Mouse (Mus musculus) left cerebral cortex, postnatal 4 days (tissue): ENCODE results near the gene Ncapg. TPM values are rescaled to one million over a fixed set of nuclear protein-coding genes. Genes with fewer than 3 reads are reported as not detected.
"Not testable (repeated sequence)": the region's sequence is repeated elsewhere in the genome, so short reads cannot be mapped to it uniquely, and the experiment has no call there.

Source experiments
- DNase-seq: peaks from one replicate; pipeline ENCODE4 v3.0.0-alpha.2; 2022
- intact Hi-C: fragments of 180-260 bp; cut with DNase I; formaldehyde crosslinking; loops from one replicate; pipeline ENCODE4 v1.15.1; 2025
- total RNA-seq, 2 experiments: library from RNA; stranded (reverse); gene quantifications; 2 replicates each; pipeline ENCODE4 v1.2.3; 2021

Gene Ncapg
- 1 to 10 TPM; 3.3 to 4.3 TPM for total RNA-seq

DNA sequence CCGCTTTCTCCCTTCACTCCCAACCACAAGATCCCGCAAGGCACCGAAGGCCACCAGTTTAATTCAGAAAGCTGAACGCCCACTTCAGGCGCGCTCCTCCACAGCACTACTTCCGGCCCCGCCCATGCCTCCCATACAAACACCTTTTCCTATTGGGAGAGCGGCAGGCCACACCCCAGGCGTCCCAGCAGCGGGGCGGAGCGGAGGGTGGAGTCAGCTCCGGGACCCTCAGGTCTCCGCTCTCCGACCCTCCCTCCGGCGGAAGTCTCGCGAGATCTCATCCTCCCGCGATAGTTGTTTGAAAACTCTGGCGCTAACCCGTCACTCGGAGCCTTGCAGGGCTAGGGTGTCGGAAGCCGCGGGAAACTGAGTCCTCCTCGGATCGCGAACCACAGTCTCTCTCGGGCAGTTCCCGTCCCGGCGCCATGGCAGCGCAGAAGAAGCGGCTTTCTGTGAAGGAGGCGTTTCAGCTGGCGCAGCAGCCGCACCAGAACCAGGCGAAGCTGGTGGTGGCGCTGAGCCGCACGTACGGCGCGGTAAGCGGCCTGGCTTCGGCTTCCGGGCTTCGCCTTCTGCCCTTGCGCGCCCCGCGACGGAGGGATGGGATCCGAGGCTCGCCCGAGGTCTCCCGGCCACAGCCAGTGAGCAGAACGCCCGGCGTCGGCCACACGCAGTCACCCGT lies at the start of gene Ncapg:
Gene Ncapg (plus strand): TSS at position 322 of the 682 bp plus-strand sequence.
- intact Hi-C loops = loop anchor here (2.0 to 5.0 kb wide), 3 partner anchors 137 to 678 kb away; no protein-coding TSS in a partner anchor
- peak; percentile 100 for DNase-seq

DNA sequence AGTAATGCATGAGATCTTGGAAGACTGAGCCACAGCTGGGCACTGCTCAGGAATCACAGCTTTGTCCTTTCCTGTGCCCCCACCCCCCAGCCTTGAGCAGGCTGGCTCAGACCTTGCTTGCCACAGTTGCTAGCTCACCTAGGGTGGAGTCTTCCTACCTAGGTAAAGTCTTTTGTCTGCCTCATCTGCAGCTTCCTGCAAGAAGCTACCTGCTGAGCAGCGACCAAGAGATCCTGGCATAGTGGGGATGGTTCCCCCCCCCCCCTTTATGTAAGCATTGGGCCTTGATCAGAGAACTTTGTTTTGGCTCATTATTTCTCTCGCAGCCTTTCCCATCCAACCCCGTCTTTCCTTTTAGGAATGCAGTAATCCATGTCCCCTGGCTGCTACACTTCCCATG lies 48.2 kb upstream of the Ncapg start:
- no peak for DNase-seq
- intact Hi-C loops = no loop called here

DNA sequence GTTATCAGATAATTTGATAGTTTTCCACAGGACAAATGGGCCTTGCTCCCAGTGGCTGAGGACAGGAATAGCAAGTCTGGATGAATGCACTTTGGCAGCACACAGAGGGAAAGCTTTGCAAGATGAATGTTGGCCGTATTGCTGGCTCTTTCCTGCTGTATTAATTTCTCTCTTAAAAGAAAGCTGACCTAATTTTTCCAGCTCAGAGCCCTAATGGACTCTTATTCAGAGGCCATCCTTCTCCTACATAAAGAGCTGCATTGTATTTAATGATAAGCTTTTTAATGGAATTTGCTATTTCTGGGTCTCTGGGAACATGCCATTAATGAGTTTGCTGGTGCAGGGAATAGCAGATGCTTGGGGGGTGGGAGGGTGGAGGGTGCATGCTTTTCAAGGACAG lies 41.9 kb upstream of the Ncapg start:
- intact Hi-C loops = no loop called here
- DNase-seq = no peak

DNA sequence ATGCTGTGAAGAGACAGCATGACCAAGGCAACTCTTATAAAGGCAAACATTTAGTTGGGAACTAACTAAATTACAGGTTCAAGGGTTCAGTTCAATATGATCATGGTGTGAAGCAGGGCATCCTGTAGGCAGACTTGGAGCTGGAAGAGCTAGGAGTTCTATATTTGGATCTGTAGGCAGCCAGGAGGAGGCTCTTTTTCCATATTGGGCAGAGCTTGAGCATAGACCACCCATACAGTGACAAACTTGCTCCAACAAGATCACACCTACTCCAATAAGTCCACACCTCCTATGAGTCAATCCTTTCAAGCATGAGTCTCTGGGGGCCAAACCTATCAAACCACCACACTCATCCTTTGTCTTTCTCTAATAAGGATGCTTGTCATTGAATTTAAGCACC lies 40.2 kb upstream of the Ncapg start:
- no peak for DNase-seq
- intact Hi-C loops = no loop called here

DNA sequence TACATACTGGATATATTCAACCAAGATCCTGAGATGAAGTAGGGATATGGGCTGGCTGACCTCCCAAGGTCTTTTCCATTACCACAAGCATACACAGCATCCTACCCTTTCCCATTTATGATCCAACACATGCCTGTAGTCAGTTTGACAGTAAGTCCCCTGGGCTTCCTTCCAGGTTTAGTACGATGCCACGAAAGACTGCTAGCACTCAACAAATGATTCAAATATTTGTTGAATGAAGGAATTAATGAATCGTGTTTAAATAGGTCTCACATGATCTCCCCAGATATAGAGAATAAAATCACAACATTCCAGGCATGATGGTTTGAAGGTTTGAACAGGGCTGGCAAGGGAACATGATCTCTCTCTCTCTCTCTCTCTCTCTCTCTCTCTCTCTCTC lies 31.3 kb upstream of the Ncapg start:
- intact Hi-C loops = no loop called here
- DNase-seq = no peak

DNA sequence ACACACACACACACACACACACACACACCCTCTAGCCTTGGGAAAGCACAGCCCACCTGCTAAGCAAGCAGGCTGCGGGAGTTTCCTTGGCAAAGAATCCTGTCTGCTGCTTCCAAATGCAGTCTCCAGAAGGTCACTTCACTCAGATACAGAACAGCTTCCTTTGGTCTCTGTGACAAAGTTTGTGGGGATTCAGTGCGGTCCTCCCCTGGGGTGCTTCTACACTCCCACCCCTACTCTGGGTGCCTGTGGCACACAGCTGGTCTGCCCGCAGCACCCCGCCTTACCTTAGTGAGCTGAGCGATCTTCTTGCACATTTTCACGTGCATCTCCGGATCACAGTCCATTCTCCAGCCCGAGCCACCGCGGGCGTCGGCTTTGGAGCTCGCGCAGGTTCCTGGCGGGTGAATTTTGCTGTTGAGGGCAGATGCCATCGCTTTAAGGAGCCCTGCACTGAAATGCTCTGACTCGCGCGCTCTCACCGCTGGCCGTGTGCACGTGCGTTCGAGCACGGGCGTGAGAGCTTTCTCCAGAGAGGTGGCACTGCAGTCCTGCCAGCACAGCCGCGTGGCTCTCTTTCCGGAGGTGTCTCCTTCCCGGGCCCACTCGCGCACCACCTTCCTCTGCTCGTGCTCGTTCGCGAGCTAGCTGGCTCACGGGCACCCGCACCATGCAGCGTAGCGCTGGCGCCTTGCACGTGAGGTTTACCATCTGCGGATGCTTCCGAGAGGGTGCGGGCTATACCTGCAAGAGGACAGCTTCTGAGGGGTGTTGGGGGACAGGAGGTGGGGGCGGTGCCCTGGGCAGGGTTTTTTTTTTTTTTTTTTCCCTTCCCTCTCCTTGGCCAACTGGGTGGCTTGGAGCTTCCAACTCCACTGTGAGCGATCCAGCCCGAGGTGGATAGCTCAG lies 30.7 kb upstream of the Ncapg start, which contains the start of gene Fam184b:
Gene Fam184b (minus strand): TSS at position 809 of the 909 bp plus-strand sequence.
- peak; percentile 65 for DNase-seq
- intact Hi-C loops = no loop called here

DNA sequence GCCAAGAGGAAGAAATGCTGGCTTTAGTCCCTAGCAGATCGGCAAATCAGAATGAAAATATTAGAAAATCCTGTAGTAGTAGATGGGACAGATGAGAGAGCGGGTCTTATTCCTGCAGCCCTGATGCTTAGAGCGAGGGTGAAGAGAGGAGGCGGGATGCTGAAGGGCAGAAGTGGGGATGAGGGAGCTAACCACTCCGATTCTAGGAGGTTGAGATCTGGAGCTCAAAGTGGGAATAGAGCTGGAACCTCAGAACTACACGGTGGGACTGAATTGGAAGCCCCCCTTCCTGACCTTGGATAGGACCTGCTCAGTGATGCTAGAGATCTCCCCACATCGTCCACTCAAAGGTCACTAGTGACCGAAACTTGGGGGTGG lies 30.0 kb upstream of the Ncapg start:
- no peak for DNase-seq
- intact Hi-C loops = no loop called here

DNA sequence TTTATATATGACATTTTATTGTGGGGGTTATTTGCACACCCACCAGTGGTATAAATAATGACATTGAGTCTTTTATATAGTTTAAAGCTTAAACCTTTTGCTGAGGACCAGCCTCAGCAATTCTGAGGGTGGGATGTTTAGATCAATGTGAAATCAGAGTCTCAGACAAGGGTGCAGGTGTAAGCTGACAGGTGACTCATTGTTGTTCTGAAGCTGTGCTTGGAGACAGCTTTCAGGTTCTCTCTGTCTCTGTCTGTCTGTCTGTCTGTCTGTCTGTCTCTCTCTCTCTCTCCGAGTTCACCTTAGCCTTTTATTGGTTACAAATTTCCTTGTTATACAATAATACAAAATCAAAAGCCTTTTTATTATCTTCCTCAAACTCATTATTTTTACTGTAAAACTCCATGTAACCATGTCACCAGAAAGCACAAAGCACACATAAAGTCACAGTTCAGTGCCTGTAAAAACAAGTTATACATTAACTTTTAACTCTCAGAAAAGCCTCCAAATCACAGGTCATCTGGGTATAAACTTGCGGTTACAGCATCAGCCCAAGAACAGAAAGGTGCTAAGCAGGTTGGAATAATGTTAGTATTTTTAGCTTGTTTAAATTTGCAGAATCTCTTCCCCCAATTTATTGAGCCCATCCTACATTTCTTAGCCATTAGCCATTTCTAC lies 18.6 kb upstream of the Ncapg start:
- intact Hi-C loops = no loop called here
- no peak for DNase-seq

DNA sequence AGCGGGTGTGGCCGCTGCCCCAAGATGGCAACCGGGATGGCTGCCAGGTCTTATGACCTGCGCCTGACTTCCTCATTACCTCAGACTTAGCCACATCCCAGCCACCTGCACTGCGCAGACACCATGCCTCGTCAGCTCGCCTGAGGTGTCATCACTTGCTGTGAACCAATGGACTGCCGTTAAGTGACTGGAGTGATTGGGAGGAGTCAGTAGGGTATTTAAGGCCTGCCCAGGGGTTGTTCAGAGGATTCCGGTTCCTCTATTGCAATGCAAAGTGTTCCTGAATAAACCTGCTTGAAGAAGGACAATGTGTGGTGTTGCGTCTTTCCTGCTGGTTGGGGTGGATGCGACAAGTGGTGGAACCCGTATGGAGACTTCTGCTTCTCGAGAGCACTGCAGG lies 11.3 kb upstream of the Ncapg start:
- DNase-seq, intact Hi-C loops: not testable (repeated sequence)

DNA sequence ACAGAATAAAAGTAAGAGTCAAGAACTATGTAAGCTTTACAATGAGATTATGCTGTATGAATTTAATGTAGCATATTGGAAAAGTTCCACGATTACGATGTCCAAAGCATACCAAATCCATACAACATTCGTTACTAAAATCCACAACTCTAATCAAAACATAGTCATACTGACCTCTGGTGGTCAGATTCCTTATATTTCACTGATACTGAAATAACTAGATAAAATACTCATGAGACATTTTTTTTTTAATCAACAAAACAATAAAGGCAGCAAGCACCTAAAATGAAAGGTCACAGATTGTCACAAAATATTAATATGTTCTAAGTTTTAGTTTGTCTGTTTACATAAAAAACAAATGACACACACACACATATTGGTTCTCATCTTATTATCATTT lies 1.4 kb upstream of the Ncapg start:
- no peak for DNase-seq
- intact Hi-C loops = loop anchor here (2.0 to 5.0 kb wide), 2 partner anchors 136 to 194 kb away; no protein-coding TSS in a partner anchor

DNA sequence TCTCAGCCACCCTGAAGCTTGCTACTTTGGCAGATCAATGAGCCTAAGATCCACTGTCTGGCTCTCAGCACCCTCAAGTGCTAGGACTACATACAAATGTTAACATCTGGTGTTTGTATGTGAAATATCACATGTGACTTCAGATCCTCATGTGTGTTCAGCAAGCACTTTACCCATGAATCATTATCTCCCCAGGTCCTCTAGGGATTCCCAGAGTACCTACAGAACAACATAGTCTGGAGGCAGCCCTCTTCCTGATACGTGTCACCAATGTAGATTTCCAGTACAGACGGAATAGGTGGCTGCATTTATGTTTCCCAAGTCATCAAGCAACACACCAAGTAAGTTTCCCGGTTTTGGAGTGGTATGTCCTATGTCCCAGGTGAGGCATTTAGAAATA lies 888 bp upstream of the Ncapg start:
- no peak for DNase-seq
- intact Hi-C loops = loop anchor here (2.0 to 5.0 kb wide), 2 partner anchors 137 to 194 kb away; no protein-coding TSS in a partner anchor

DNA sequence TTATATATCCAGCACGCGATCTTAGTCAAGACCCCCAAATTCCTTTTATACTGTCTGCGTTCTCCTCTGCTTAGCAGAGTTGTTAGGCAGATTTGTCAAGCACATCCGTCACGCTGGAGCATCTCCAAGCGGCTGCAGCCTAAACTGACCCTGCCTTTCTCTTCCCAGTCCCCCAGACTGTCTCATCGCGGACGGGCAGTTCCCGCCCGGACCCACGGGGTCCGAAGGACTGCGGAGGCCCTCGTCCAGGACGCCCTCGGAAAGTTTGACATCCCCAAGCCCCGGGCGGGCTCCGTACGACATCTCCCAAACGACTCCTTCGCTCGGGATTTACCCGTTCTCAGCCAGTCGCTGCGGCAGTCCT lies 503 bp upstream of the Ncapg start:
- no peak for DNase-seq
- intact Hi-C loops = loop anchor here (2.0 to 5.0 kb wide), 2 partner anchors 137 to 194 kb away; no protein-coding TSS in a partner anchor

DNA sequence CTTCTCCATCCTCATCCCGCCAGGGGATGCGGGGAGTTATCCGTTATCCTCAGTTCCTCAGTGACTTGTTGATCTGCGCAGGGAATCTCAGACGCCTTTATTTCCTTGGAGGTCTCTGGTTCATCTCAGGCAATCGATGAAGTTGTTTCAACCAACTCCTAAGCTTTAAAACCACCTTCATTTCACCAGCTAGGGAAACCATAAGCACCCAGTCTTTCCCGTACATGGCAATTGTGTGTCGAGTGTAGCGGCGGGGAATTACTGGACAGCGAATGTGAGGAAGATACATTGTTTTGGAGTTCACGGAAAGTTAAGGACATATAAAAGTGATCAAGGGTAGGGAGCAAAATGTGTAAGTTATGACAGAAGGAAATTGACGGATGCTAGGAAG lies 556 bp downstream of the Ncapg start:
- intact Hi-C loops = loop anchor here (5.0 kb wide), 1 partner anchor 677 kb away; no protein-coding TSS in a partner anchor
- DNase-seq = no peak

DNA sequence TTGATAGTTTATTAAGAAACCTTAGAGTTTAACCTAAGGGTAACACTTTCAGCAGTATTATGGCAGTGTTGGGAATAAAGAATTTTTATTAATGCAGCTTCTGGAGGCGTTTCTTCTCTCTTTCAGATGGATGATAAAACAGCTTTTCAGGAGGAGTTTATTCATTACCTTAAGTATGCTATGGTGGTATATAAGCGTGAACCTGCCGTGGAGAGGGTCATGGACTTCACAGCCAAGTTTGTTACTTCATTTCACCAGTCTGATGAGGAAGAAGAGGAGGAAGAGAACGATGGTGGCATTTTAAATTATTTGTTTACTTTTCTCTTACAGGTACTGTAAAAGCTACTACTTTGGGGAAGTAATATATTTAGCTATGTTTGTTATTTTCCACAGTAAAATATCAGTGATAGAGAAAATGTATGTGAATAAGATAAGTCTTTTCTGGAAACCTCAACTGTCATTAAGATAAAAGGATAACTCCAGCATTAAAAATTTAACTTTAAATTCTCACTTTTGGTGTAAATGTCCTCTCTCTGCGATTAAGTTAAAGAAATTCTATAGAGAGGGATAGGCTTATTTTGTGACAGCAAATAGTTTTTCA lies 1.3 kb downstream of the Ncapg start:
- intact Hi-C loops = loop anchor here (5.0 kb wide), 1 partner anchor 676 kb away; no protein-coding TSS in a partner anchor
- no peak for DNase-seq

DNA sequence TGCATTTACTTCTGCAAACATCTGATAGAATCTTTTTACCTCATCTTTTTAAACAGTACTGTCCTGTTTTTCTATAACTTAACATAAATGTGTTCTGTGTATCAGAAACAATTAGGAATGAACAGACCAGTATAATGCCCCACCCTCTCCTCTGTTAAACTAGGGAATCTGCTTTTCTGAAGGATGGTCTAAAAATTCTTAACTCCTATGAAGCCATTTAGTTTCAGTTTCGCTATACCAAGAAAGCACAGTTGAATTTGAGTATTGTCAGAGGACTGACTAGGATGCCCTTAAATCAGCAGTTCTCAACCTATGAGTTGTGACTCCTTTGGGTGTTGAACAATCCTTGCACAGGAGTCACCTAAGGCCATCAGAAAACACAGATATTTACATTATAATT lies 5.3 kb downstream of the Ncapg start:
- no peak for DNase-seq
- intact Hi-C loops = no loop called here

DNA sequence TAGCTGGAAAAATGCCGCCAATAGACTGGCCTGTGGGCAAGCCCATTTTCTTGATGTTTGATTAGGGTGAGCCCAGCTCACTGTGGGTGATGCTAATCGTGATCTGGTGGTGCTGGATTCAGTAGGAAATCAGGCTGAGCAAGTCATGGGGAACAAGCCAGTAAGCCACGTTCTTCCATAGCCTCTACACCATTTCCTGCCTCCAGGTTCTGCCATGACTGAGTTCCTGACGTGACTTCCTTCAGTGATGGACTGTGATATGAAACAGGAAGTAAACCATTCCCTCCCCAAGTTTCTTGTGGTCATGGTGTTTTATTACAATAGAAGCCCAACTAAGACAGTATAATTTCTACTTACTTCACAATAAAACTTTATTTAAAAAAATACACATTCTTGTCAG lies 7.9 kb downstream of the Ncapg start:
- DNase-seq = no peak
- intact Hi-C loops = no loop called here

DNA sequence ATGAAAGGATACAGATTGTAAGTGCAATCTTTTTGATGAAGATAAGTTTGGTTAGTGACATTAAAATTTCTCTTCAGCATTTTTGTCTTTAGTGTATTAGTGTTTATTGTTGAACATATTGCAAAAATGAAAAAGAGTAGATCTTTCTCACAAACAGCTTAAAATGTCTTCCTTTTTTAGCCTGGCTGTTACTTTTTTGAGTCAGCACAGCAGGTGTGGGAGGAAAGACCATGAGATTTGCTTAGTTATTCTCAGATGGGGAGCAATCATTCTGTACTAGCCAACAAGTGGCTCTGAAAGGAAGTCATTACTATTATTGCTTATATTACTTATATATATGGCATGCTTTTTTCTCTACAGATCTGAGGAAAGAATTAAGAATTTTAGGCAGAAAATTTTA lies 10.2 kb downstream of the Ncapg start:
- intact Hi-C loops = no loop called here
- no peak for DNase-seq

DNA sequence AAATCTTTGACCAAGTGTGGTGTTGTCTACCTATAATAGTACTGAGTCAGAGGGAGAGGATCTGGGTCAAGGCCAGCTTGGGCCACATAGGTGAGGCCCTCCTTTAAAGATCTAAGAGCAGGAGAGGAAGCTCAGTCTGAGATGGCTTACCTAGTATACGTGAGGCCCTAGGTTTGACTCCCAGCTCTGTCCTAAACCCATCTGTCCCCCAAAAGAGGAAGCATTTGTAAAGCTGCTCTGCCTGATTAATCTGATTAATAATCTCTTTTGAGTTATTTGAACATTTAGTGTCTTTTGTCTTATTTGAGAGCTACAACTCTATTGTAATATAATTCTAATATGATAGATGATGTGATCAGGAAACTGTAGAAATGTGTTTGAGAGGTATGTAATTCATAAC lies 13.7 kb downstream of the Ncapg start:
- no peak for DNase-seq
- intact Hi-C loops = no loop called here

DNA sequence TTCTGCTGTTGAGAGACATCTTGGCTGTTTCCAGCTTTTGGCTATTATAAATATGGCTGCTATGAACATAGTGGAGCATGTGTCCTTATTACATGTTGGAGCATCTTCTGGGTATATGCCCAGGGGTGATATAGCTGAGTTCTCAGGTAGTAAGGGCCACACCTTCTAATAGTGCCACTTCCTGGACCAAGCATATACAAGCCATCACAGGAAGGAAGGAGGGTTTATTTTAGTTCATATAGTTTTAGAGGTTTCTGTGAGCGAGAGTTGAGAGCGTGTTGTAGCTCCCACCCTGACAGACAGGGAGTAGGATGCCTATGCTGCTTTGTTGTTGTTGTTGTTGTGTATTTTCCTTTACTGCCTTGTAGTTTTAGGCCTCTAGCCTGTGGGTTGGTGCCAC lies 15.5 kb downstream of the Ncapg start:
- intact Hi-C loops = no loop called here
- DNase-seq = no peak

DNA sequence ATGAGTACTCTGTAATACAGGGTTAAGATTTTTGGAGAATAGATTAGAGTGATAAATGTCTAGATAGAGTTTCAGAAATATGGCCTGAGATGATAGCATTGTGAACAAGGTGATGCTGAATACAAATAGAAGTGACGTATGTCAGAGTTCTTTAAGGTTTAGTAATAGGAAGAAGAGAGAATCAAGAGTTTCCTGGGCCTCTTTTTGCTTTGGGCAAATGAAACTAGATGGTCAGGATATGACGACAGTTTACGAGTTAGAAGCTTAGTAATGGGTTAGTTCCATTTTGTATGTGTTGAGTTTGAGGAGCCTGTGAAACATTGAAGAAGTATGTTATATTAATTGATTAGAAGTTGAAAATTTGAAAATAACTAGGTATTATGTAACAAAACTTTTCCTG lies 16.5 kb downstream of the Ncapg start:
- DNase-seq = no peak
- intact Hi-C loops = no loop called here

DNA sequence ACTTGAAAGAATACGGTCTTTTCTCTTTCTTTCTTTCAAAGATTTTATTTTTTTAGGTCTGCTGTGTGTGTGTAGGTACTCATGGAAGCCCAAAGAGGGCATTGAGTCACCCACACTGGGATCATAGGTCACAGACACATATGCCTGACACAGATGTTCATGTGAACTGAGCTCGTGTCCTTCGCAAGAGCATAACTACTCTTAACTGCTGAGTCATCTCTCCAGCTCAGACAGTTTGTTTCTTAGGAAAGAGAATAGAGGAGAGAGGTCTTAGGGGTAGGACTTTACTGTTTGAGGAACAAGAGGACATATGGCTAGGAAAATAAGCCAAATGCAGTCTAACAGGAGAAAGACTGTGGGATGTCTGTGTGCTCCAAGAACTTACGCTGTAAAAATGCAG lies 19.4 kb downstream of the Ncapg start:
- intact Hi-C loops = no loop called here
- DNase-seq = no peak
